Mouse (Mus musculus) neural tube, embryonic 14.5 days (tissue): ENCODE measurements around the gene Gramd2. TPM values are rescaled to one million over a fixed set of nuclear protein-coding genes. Genes with fewer than 3 reads are reported as not detected.

Experiments
- ATAC-seq: fragments of 200-750 bp; cut with Nextera tagmentation; 2 replicates; pipeline ENCODE4 v1.8.0; 2017; ENCODE audit warnings: low read depth, mild to moderate bottlenecking, moderate TSS enrichment, moderate library complexity
- H3K27ac ChIP-seq: fragments of 300-500 bp; sonication (generic); 2 replicates; pipeline ENCODE4 v1.5.1; 2014; ENCODE audit warnings: low read depth, mild to moderate bottlenecking, control low read depth, low read length, moderate library complexity, mixed read lengths
- H3K27me3 ChIP-seq: fragments of 300-500 bp; sonication (generic); 2 replicates; pipeline ENCODE4 v1.6.1; 2014; ENCODE audit warnings: low read length; ENCODE audit not compliant: control insufficient read depth, insufficient read depth
- H3K36me3 ChIP-seq: fragments of 300-500 bp; sonication (generic); 2 replicates; pipeline ENCODE4 v1.6.1; 2014; ENCODE audit warnings: low read length, mixed read lengths; ENCODE audit not compliant: control insufficient read depth, insufficient read depth
- H3K4me1 ChIP-seq: fragments of 300-500 bp; sonication (generic); 2 replicates; pipeline ENCODE4 v1.6.1; 2014; ENCODE audit warnings: low read length; ENCODE audit not compliant: control insufficient read depth, insufficient read depth
- H3K4me2 ChIP-seq: fragments of 300-500 bp; sonication (generic); 2 replicates; pipeline ENCODE4 v1.6.1; 2014; ENCODE audit warnings: mild to moderate bottlenecking, low read depth, low read length, control low read depth
- H3K4me3 ChIP-seq: fragments of 300-500 bp; sonication (generic); 2 replicates; pipeline ENCODE4 v1.5.1; 2014; ENCODE audit warnings: low read depth, low read length, control low read depth, mixed read lengths
- H3K9ac ChIP-seq: fragments of 300-500 bp; sonication (generic); replicated peaks from 2 replicates; pipeline ENCODE4 v1.6.1; 2014; ENCODE audit warnings: low read depth, mild to moderate bottlenecking, control low read depth, low read length, mixed read lengths
- H3K9me3 ChIP-seq: fragments of 300-500 bp; sonication (generic); 2 replicates; pipeline ENCODE4 v1.6.1; 2016; ENCODE audit warnings: low read length; ENCODE audit not compliant: control insufficient read depth
- WGBS: fragments of 180-500 bp; shearing (Covaris S2); extraction: QIAGEN DNeasy Blood & Tissue Kit; methylation state at CpG from one replicate; pipeline ENCODE4 v1.1.7; 2014; 5-methylcytosine and 5-hydroxymethylcytosine counted together
- polyA plus RNA-seq: library from polyadenylated mRNA; unstranded; fragments of >200 nt; fragmentation: Nextera tagmentation; extraction: Ambion mirVana; gene quantifications from 2 replicates; pipeline ENCODE4 v1.2.1, GENCODE M21; 2014

The Gramd2 gene
- polyA plus RNA-seq, 1 experiment from 2014 or later: 6.0 TPM

- no peak overlapping the region for H3K4me3 ChIP-seq
- H3K9ac ChIP-seq: no peak overlapping the region
- peaks cover 10% of the 10 kb centered on the region for H3K4me1 ChIP-seq
- no peak overlapping the region for H3K27ac ChIP-seq
- no peaks in the 10 kb centered on the region for H3K9me3 ChIP-seq
- no peaks in the 10 kb centered on the region for H3K27me3 ChIP-seq
- H3K36me3 ChIP-seq: no peaks in the 10 kb centered on the region
- no peak for ATAC-seq
- no peak overlapping the region for H3K4me2 ChIP-seq
- 62% methylated on average over 8 of the region's 8 CpGs for WGBS
Observed at GRCm38 (mm10) chr9:59723791-59724442, 44.0 kb downstream of the Gramd2 start.

- no peaks in the 10 kb centered on the region for H3K9me3 ChIP-seq
- ATAC-seq: no peak
- peaks cover 10% of the 10 kb centered on the region for H3K4me1 ChIP-seq
- H3K36me3 ChIP-seq: no peaks in the 10 kb centered on the region
- H3K9ac ChIP-seq: no peak overlapping the region
- H3K27ac ChIP-seq: no peak overlapping the region
- no peak overlapping the region for H3K4me2 ChIP-seq
- H3K4me3 ChIP-seq: no peak overlapping the region
- 77% methylated on average over 10 of the region's 10 CpGs for WGBS
- H3K27me3 ChIP-seq: no peaks in the 10 kb centered on the region
Observed at GRCm38 (mm10) chr9:59725515-59725914, 45.6 kb downstream of the Gramd2 start.

GRCm38 (mm10) chr9:59727569-59728286 lies 47.8 kb downstream of the Gramd2 start:
- Histone ChIP-seq H3K4me3 (no peak overlapping the region), H3K36me3 (no peaks in the 10 kb centered on the region), H3K9me3 (no peaks in the 10 kb centered on the region), H3K27me3 (no peaks in the 10 kb centered on the region), H3K4me2 (no peak overlapping the region), H3K27ac (no peak overlapping the region), H3K4me1 (peaks cover 10% of the 10 kb centered on the region), H3K9ac (no peak overlapping the region)
- 89% methylated on average over 11 of the region's 11 CpGs for WGBS
- no peak for ATAC-seq

GRCm38 (mm10) chr9:59731136-59731535 lies 51.2 kb downstream of the Gramd2 start:
- WGBS: 92% methylated on average over 5 of the region's 5 CpGs
- H3K27ac ChIP-seq: no peak overlapping the region
- no peaks in the 10 kb centered on the region; the same call in 1 of the 2 replicates for H3K36me3 ChIP-seq
- H3K9me3 ChIP-seq: no peaks in the 10 kb centered on the region
- H3K9ac ChIP-seq: no peak overlapping the region
- H3K4me3 ChIP-seq: no peak overlapping the region
- ATAC-seq: no peak
- no peaks in the 10 kb centered on the region for H3K4me1 ChIP-seq
- no peaks in the 10 kb centered on the region for H3K27me3 ChIP-seq
- H3K4me2 ChIP-seq: no peak overlapping the region

GRCm38 (mm10) chr9:59733075-59733474 lies 53.1 kb downstream of the Gramd2 start:
- no peak overlapping the region for H3K4me2 ChIP-seq
- no peaks in the 10 kb centered on the region for H3K4me1 ChIP-seq
- H3K27ac ChIP-seq: no peak overlapping the region
- H3K9ac ChIP-seq: no peak overlapping the region
- no peaks in the 10 kb centered on the region; the same call in 1 of the 2 replicates for H3K36me3 ChIP-seq
- no peak overlapping the region for H3K4me3 ChIP-seq
- no peaks in the 10 kb centered on the region for H3K9me3 ChIP-seq
- ATAC-seq: no peak
- no peaks in the 10 kb centered on the region for H3K27me3 ChIP-seq
- 83% methylated on average over 6 of the region's 6 CpGs for WGBS

GRCm38 (mm10) chr9:59735394-59735793 lies 55.5 kb downstream of the Gramd2 start:
- WGBS: 71% methylated on average over 4 of the region's 4 CpGs
- no peaks in the 10 kb centered on the region; the same call in 1 of the 2 replicates for H3K36me3 ChIP-seq
- no peak overlapping the region for H3K4me2 ChIP-seq
- H3K4me3 ChIP-seq: no peak overlapping the region
- no peak for ATAC-seq
- no peaks in the 10 kb centered on the region for H3K27me3 ChIP-seq
- no peak overlapping the region for H3K9ac ChIP-seq
- no peaks in the 10 kb centered on the region for H3K4me1 ChIP-seq
- no peaks in the 10 kb centered on the region for H3K9me3 ChIP-seq
- no peak overlapping the region for H3K27ac ChIP-seq

- Histone ChIP-seq H3K27ac (no peak overlapping the region), H3K9me3 (no peaks in the 10 kb centered on the region), H3K4me3 (no peak overlapping the region), H3K4me2 (no peak overlapping the region), H3K36me3 (no peaks in the 10 kb centered on the region), H3K9ac (no peak overlapping the region), H3K4me1 (no peaks in the 10 kb centered on the region), H3K27me3 (no peaks in the 10 kb centered on the region)
- no peak for ATAC-seq
- 91% methylated on average over 2 of the region's 2 CpGs for WGBS
Observed at GRCm38 (mm10) chr9:59740593-59740992, 60.6 kb downstream of the Gramd2 start.

- H3K9me3 ChIP-seq: no peaks in the 10 kb centered on the region
- no peak overlapping the region for H3K9ac ChIP-seq
- H3K4me3 ChIP-seq: no peak overlapping the region
- no peaks in the 10 kb centered on the region for H3K4me1 ChIP-seq
- no peak for ATAC-seq
- H3K4me2 ChIP-seq: no peak overlapping the region
- H3K27ac ChIP-seq: no peak overlapping the region
- H3K27me3 ChIP-seq: no peaks in the 10 kb centered on the region
- H3K36me3 ChIP-seq: no peaks in the 10 kb centered on the region
- 96% methylated on average over 3 of the region's 3 CpGs for WGBS
Observed at GRCm38 (mm10) chr9:59743903-59744302, 64.0 kb downstream of the Gramd2 start.

GRCm38 (mm10) chr9:59748387-59748786 lies 68.4 kb downstream of the Gramd2 start:
- Histone ChIP-seq H3K27me3 (no peaks in the 10 kb centered on the region), H3K27ac (no peak overlapping the region), H3K9me3 (no peaks in the 10 kb centered on the region), H3K4me1 (peaks cover 5% of the 10 kb centered on the region; the same call in 1 of the 2 replicates), H3K4me3 (no peak overlapping the region), H3K9ac (no peak overlapping the region), H3K36me3 (no peaks in the 10 kb centered on the region), H3K4me2 (no peak overlapping the region)
- WGBS: 96% methylated on average over 2 of the region's 2 CpGs
- ATAC-seq: no peak
